Mouse (Mus musculus) stomach, postnatal 0 days (tissue): Measurements from ENCODE around the gene Gm853.

Experiments
- CTCF ChIP-seq: IDR thresholded peaks from 2 replicates; pipeline ENCODE4 v1.5.1; 2016; ENCODE audit warnings: antibody characterized with exemption, low read depth, mild to moderate bottlenecking, moderate library complexity
- EP300 ChIP-seq: optimal IDR thresholded peaks from 2 replicates; pipeline ENCODE3; 2016; ENCODE audit warnings: antibody characterized with exemption

- TF ChIP-seq EP300, result no peak
- TF ChIP-seq CTCF, result no peak
These were observed 22.5 kb upstream of the Gm853 start for GRCm38 (mm10) chr4:130244749-130245148.
